Mouse (Mus musculus) liver, adult (tissue): ENCODE measurements around the gene Brd2.

Source experiments
- GATA4 ChIP-seq: IDR thresholded peaks from 2 replicates; pipeline ENCODE4 v1.6.1; 2014; ENCODE audit warnings: mild to moderate bottlenecking, low read length; ENCODE audit not compliant: insufficient replicate concordance

Brd2 gene

GRCm38 (mm10) chr17:34120814-34121171, 1.6 kb downstream of the Brd2 start:
- no peak for TF ChIP-seq GATA4

- TF ChIP-seq GATA4, result no peak
These were observed 2.2 kb downstream of the Brd2 start for GRCm38 (mm10) chr17:34120180-34120723.

- no peak for TF ChIP-seq GATA4
These were observed 2.9 kb downstream of the Brd2 start, which contains the start of gene H2-DMa for GRCm38 (mm10) chr17:34119249-34120179. H2-DMa (plus strand) TSS chr17:34119541.

- TF ChIP-seq GATA4, result no peak
These were observed 3.6 kb downstream of the Brd2 start for GRCm38 (mm10) chr17:34118873-34119248.

GRCm38 (mm10) chr17:34118113-34118872, 4.1 kb downstream of the Brd2 start:
- TF ChIP-seq GATA4, result no peak

GRCm38 (mm10) chr17:34117421-34118112, 4.9 kb downstream of the Brd2 start:
- TF ChIP-seq GATA4, result no peak

GRCm38 (mm10) chr17:34116736-34117370, 5.6 kb downstream of the Brd2 start:
- no peak for TF ChIP-seq GATA4

GRCm38 (mm10) chr17:34114114-34114513, 8.3 kb downstream of the Brd2 start:
- TF ChIP-seq GATA4, result no peak

- TF ChIP-seq GATA4, result no peak
These were observed 12.1 kb downstream of the Brd2 start for GRCm38 (mm10) chr17:34110309-34110708.

GRCm38 (mm10) chr17:34109806-34110195, 12.6 kb downstream of the Brd2 start:
- no peak for TF ChIP-seq GATA4

GRCm38 (mm10) chr17:34109038-34109805, 13.2 kb downstream of the Brd2 start:
- TF ChIP-seq GATA4, result no peak

GRCm38 (mm10) chr17:34108460-34108859, 14.0 kb downstream of the Brd2 start:
- no peak for TF ChIP-seq GATA4

GRCm38 (mm10) chr17:34107109-34107867, 15.1 kb downstream of the Brd2 start:
- TF ChIP-seq GATA4, result no peak

GRCm38 (mm10) chr17:34106555-34106954, 15.9 kb downstream of the Brd2 start:
- no peak for TF ChIP-seq GATA4

GRCm38 (mm10) chr17:34104804-34105203, 17.6 kb downstream of the Brd2 start:
- no peak for TF ChIP-seq GATA4
